Mouse (Mus musculus) heart, postnatal 0 days (tissue): Measurements from ENCODE around the gene Imp3. TPM values are rescaled to one million over a fixed set of nuclear protein-coding genes. Genes with fewer than 3 reads are reported as not detected.
"Not testable (repeated sequence)": the region's sequence is repeated elsewhere in the genome, so short reads cannot be mapped to it uniquely, and the experiment has no call there.

Experiments used
- ATAC-seq: fragments of 200-750 bp; cut with Nextera tagmentation; 2 replicates; pipeline ENCODE4 v1.8.0; 2017; ENCODE audit warnings: low read depth, moderate number of reproducible peaks, moderate library complexity; ENCODE audit not compliant: insufficient read depth
- DNase-seq: peaks from one replicate; pipeline ENCODE4 v3.0.0-alpha.2; 2016; ENCODE audit warnings: low spot score
- H3K27ac ChIP-seq: fragments of 300-500 bp; sonication (generic); 2 replicates; pipeline ENCODE4 v1.5.1; 2014; ENCODE audit warnings: low read depth, mild to moderate bottlenecking
- H3K27me3 ChIP-seq: fragments of 300-500 bp; sonication (generic); 2 replicates; pipeline ENCODE4 v1.6.1; 2014; ENCODE audit warnings: low read length, mixed read lengths; ENCODE audit not compliant: control insufficient read depth, insufficient read depth
- H3K36me3 ChIP-seq: fragments of 300-500 bp; sonication (generic); replicated peaks from 2 replicates; pipeline ENCODE4 v1.6.1; 2014; ENCODE audit warnings: low read length, mixed read lengths; ENCODE audit not compliant: control insufficient read depth, insufficient read depth
- H3K4me1 ChIP-seq: fragments of 300-500 bp; sonication (generic); 2 replicates; pipeline ENCODE4 v1.6.1; 2014; ENCODE audit warnings: antibody characterized with exemption; ENCODE audit not compliant: control insufficient read depth, insufficient read depth
- H3K4me2 ChIP-seq: fragments of 300-500 bp; sonication (generic); 2 replicates; pipeline ENCODE4 v1.6.1; 2014; ENCODE audit warnings: low read depth, mild to moderate bottlenecking, low read length, moderate library complexity
- H3K4me3 ChIP-seq: fragments of 300-500 bp; sonication (generic); 2 replicates; pipeline ENCODE4 v1.5.1; 2014; ENCODE audit warnings: low read depth, low read length
- H3K9ac ChIP-seq: fragments of 300-500 bp; sonication (generic); replicated peaks from 2 replicates; pipeline ENCODE4 v1.6.1; 2014; ENCODE audit warnings: low read depth, low read length, mixed read lengths
- H3K9me3 ChIP-seq: fragments of 300-500 bp; sonication (generic); replicated peaks from 2 replicates; pipeline ENCODE4 v1.6.1; 2016; ENCODE audit warnings: low read length; ENCODE audit not compliant: control insufficient read depth
- CTCF ChIP-seq: IDR thresholded peaks from 2 replicates; pipeline ENCODE4 v1.5.1; 2016; ENCODE audit warnings: antibody characterized with exemption, control low read depth, low read depth
- EP300 ChIP-seq: IDR thresholded peaks from 2 replicates; pipeline ENCODE4 v1.6.1; 2016; ENCODE audit warnings: antibody characterized with exemption, low read depth
- WGBS: fragments of 180-500 bp; shearing (Covaris S2); extraction: QIAGEN DNeasy Blood & Tissue Kit; methylation state at CpG from one replicate; pipeline ENCODE4 v1.1.7; 2014; 5-methylcytosine and 5-hydroxymethylcytosine counted together
- polyA plus RNA-seq: library from polyadenylated mRNA; unstranded; fragments of >200 nt; fragmentation: Nextera tagmentation; extraction: Ambion mirVana; gene quantifications from 2 replicates; pipeline ENCODE4 v1.2.1, GENCODE M21; 2015
- total RNA-seq: library from RNA; depleted of rRNA; stranded (reverse); fragments of >200 nt; gene quantifications from 2 replicates; pipeline ENCODE4 v1.2.3, GENCODE M21; 2014; ENCODE audit warnings: low replicate concordance

The Imp3 gene
- total and polyA plus RNA-seq, 2 experiments from 2014 or later = 58.1 to 179 TPM

DNA sequence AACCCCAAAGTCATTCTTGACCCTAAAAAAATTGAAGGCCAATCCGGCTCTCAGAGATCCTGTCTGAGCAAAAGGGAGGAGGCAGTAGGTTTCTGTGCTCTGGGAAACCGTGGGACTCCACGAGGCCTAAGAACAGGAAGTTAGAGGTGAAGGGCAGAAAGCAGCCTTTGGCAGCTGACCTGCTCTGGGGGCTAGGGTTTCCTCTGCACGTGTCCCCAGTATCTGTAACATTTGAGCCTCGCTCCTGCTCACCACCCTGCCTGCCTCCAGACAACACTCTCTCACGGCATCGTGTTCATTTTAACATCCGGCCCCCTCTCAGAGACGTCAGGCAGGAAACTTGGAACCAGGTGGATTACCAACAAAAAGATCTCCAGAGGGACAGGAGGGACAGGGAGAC is 36.7 kb upstream of the Imp3 start:
- no peak overlapping the region for H3K27ac ChIP-seq
- no peaks in the 10 kb centered on the region for H3K9me3 ChIP-seq
- no peak overlapping the region for H3K4me3 ChIP-seq
- no peak overlapping the region for H3K9ac ChIP-seq
- H3K4me1 ChIP-seq = 0 out of 2 replicates have a peak, but pooled peaks cover 4% of the 10 kb centered on the region
- no peak overlapping the region for H3K4me2 ChIP-seq
- ATAC-seq (peak; percentile 32; the same call in 1 of the 2 replicates), DNase-seq (peak; percentile 49)
- H3K27me3 ChIP-seq = no peaks in the 10 kb centered on the region
- WGBS = 19% methylated on average over 9 of the region's 9 CpGs
- 0 out of 2 replicates have a peak, but pooled peaks cover 14% of the 10 kb centered on the region for H3K36me3 ChIP-seq
- TF ChIP-seq CTCF = no peak
- no peak for TF ChIP-seq EP300

GRCm38 (mm10) chr9:56901187-56901586 is 36.1 kb upstream of the Imp3 start:
- H3K4me3 ChIP-seq = no peak overlapping the region
- no peak overlapping the region for H3K9ac ChIP-seq
- DNase-seq (no peak), ATAC-seq (no peak)
- no peaks in the 10 kb centered on the region for H3K27me3 ChIP-seq
- 0 out of 2 replicates have a peak, but pooled peaks cover 14% of the 10 kb centered on the region for H3K36me3 ChIP-seq
- H3K9me3 ChIP-seq = no peaks in the 10 kb centered on the region
- WGBS = 44% methylated on average over 8 of the region's 8 CpGs
- H3K27ac ChIP-seq = no peak overlapping the region; the same call in 1 of the 2 replicates
- H3K4me2 ChIP-seq = no peak overlapping the region
- H3K4me1 ChIP-seq = 0 out of 2 replicates have a peak, but pooled peaks cover 4% of the 10 kb centered on the region
- no peak for TF ChIP-seq CTCF
- TF ChIP-seq EP300 = no peak

DNA sequence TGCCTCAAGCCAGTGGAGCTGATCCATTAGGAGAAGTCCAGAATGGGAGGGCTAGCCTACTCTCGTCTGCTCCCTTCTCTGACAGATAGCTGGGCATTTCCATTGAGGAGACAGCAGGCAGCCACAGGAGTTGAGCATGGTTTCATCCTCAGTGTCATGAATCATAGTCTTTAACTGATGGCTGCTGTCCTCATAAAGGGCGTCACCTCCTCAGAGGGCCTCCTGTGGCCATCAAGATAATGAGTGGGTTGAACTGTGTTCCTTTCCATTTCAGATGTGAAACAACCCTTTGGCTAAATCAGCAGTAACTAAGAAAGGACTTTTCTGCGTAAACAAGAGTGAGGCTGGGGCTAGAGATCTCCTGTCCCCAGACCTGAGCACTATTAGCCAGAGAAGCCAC is 33.6 kb upstream of the Imp3 start:
- Histone ChIP-seq H3K27me3 (no peaks in the 10 kb centered on the region), H3K9ac (no peak overlapping the region), H3K4me1 (peaks cover 4% of the 10 kb centered on the region; the same call in 1 of the 2 replicates), H3K36me3 (0 out of 2 replicates have a peak, but pooled peaks cover 3% of the 10 kb centered on the region), H3K4me2 (no peak overlapping the region), H3K4me3 (no peak overlapping the region), H3K27ac (no peak overlapping the region), H3K9me3 (no peaks in the 10 kb centered on the region)
- DNase-seq (no peak), ATAC-seq (no peak)
- WGBS = 62% methylated on average over 3 of the region's 3 CpGs
- TF ChIP-seq EP300 (no peak), CTCF (no peak)

DNA sequence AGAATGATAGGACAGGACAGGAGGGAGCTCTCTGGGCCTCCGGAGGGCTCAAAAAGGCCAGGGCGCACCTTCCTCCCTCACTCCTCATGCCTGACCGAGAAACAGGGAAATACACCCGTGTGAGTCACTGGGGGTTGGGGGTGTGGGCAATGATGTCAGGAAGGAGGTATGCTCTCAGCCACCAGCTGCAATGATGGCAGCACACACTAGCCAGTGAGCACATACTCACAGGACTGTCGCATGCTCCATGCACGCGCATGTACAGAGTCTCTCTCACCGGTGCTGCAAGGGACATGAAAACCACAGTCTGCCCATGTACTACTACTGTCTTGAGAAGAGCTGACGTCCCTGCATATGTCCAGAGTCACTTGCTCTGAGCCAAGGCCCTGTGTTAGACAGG is 29.7 kb upstream of the Imp3 start:
- ATAC-seq = peak; percentile 49; the same call in 1 of the 2 replicates

GRCm38 (mm10) chr9:56909991-56910390 is 27.3 kb upstream of the Imp3 start:
- H3K4me2 ChIP-seq, H3K27ac ChIP-seq, H3K27me3 ChIP-seq, H3K9ac ChIP-seq, DNase-seq, H3K9me3 ChIP-seq, ATAC-seq, H3K4me1 ChIP-seq, H3K4me3 ChIP-seq, H3K36me3 ChIP-seq: not testable (repeated sequence)
- 43% methylated on average over 4 of the region's 4 CpGs for WGBS

More for the DNA sequence above, 29.7 kb upstream of the Imp3 start:
- H3K9ac ChIP-seq = no peak overlapping the region
- TF ChIP-seq EP300 (no peak), CTCF (no peak)
- no peaks in the 10 kb centered on the region for H3K9me3 ChIP-seq
- no peak for DNase-seq
- H3K27ac ChIP-seq = no peak overlapping the region
- WGBS = 46% methylated on average over 9 of the region's 9 CpGs
- H3K36me3 ChIP-seq = no peaks in the 10 kb centered on the region
- no peaks in the 10 kb centered on the region for H3K27me3 ChIP-seq
- H3K4me2 ChIP-seq = no peak overlapping the region
- H3K4me3 ChIP-seq = no peak overlapping the region
- H3K4me1 ChIP-seq = no peaks in the 10 kb centered on the region; the same call in 1 of the 2 replicates

GRCm38 (mm10) chr9:56911017-56911416 is 26.3 kb upstream of the Imp3 start:
- no peak for TF ChIP-seq EP300
- no peak for TF ChIP-seq CTCF
- Histone ChIP-seq H3K27me3 (no peaks in the 10 kb centered on the region), H3K27ac (no peak overlapping the region), H3K4me3 (no peak overlapping the region), H3K36me3 (0 out of 2 replicates have a peak, but pooled peaks cover 11% of the 10 kb centered on the region), H3K4me2 (no peak overlapping the region), H3K9me3 (no peaks in the 10 kb centered on the region), H3K9ac (no peak overlapping the region), H3K4me1 (no peaks in the 10 kb centered on the region; the same call in 1 of the 2 replicates)
- WGBS = 42% methylated on average over 1 of the region's 1 CpGs
- ATAC-seq (no peak), DNase-seq (no peak)
